Mouse (Mus musculus) midbrain, embryonic 16.5 days (tissue): Measurements from ENCODE around the gene Dusp6. TPM values are rescaled to one million over a fixed set of nuclear protein-coding genes. Genes with fewer than 3 reads are reported as not detected.

ENCODE experiments used
- ATAC-seq: fragments of 200-750 bp; cut with Nextera tagmentation; 2 replicates; pipeline ENCODE4 v1.8.0; 2017; ENCODE audit warnings: moderate TSS enrichment
- H3K27ac ChIP-seq: fragments of 300-500 bp; sonication (generic); 2 replicates; pipeline ENCODE4 v1.5.1; 2014; ENCODE audit warnings: mild to moderate bottlenecking, low read length, mixed read lengths
- H3K27me3 ChIP-seq: fragments of 300-500 bp; sonication (generic); 2 replicates; pipeline ENCODE4 v1.6.1; 2014; ENCODE audit warnings: low read depth, low read length, mixed read lengths; ENCODE audit not compliant: control insufficient read depth, insufficient read depth
- H3K36me3 ChIP-seq: fragments of 300-500 bp; sonication (generic); 2 replicates; pipeline ENCODE4 v1.6.1; 2014; ENCODE audit warnings: mild to moderate bottlenecking, low read length, moderate library complexity, mixed read lengths; ENCODE audit not compliant: control insufficient read depth, insufficient read depth
- H3K4me1 ChIP-seq: fragments of 300-500 bp; sonication (generic); 2 replicates; pipeline ENCODE4 v1.6.1; 2014; ENCODE audit warnings: mild to moderate bottlenecking, low read length, mixed read lengths; ENCODE audit not compliant: control insufficient read depth, insufficient read depth
- H3K4me2 ChIP-seq: fragments of 300-500 bp; sonication (generic); 2 replicates; pipeline ENCODE4 v1.6.1; 2014; ENCODE audit warnings: mild to moderate bottlenecking, low read length, mixed read lengths
- H3K4me3 ChIP-seq: fragments of 300-500 bp; sonication (generic); 2 replicates; pipeline ENCODE4 v1.5.1; 2014; ENCODE audit warnings: low read depth, mild to moderate bottlenecking, low read length, moderate library complexity, mixed read lengths
- H3K9ac ChIP-seq: fragments of 300-500 bp; sonication (generic); 2 replicates; pipeline ENCODE4 v1.6.1; 2014; ENCODE audit warnings: low read depth, low read length, mixed read lengths
- H3K9me3 ChIP-seq: fragments of 300-500 bp; sonication (generic); replicated peaks from 2 replicates; pipeline ENCODE4 v1.6.1; 2014; ENCODE audit warnings: mild to moderate bottlenecking, low read length, mixed read lengths; ENCODE audit not compliant: control insufficient read depth, poor library complexity, severe bottlenecking
- WGBS: fragments of 180-500 bp; shearing (Covaris S2); extraction: QIAGEN DNeasy Blood & Tissue Kit; methylation state at CpG from one replicate; pipeline ENCODE4 v1.1.7; 2014; 5-methylcytosine and 5-hydroxymethylcytosine counted together
- polyA plus RNA-seq: library from polyadenylated mRNA; unstranded; fragments of >200 nt; fragmentation: Nextera tagmentation; extraction: Ambion mirVana; gene quantifications from 2 replicates; pipeline ENCODE4 v1.2.1, GENCODE M21; 2015

Gene Dusp6
- polyA plus RNA-seq, 1 experiment from 2014 or later: 28.7 TPM

- Histone ChIP-seq H3K9ac (no peak overlapping the region), H3K4me1 (peaks cover 14% of the 10 kb centered on the region), H3K27me3 (no peaks in the 10 kb centered on the region), H3K9me3 (no peaks in the 10 kb centered on the region), H3K4me2 (peak overlapping the region; percentile 38), H3K4me3 (no peak overlapping the region), H3K27ac (no peak overlapping the region), H3K36me3 (no peaks in the 10 kb centered on the region)
- 14% methylated on average over 16 of the region's 16 CpGs for WGBS
- ATAC-seq: 0 out of 2 replicates have a peak, but pooled peaks have one; percentile 39
Measured at GRCm38 (mm10) chr10:99229031-99229684, 33.9 kb upstream of the Dusp6 start.

GRCm38 (mm10) chr10:99232518-99233227 lies 30.4 kb upstream of the Dusp6 start:
- H3K27me3 ChIP-seq: no peaks in the 10 kb centered on the region

DNA sequence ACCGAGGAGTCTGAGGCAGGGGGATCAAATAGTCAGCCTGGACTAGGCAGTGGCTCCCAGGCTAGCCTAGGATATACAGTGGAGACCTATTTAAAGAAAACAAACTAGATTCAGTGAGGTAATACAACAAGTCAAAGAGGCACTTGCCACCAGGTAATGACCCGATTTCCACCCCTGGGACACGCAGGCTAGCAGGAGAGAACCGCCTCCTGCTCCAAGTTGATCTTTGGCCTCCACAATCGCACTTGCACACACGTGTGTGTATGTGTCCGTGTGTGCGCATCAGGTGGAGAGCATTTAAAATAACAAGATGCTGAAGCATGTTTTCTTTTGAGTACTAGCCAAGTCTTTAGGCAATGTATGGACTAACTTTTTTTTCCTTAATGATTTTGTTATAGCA lies 28.7 kb upstream of the Dusp6 start:
- Histone ChIP-seq H3K36me3 (no peaks in the 10 kb centered on the region), H3K27me3 (no peaks in the 10 kb centered on the region), H3K4me2 (no peak overlapping the region), H3K27ac (no peak overlapping the region), H3K9me3 (no peaks in the 10 kb centered on the region), H3K9ac (no peak overlapping the region), H3K4me3 (no peak overlapping the region), H3K4me1 (no peaks in the 10 kb centered on the region)
- WGBS: 94% methylated on average over 8 of the region's 8 CpGs
- no peak for ATAC-seq

More at GRCm38 (mm10) chr10:99232518-99233227, 30.4 kb upstream of the Dusp6 start:
- no peaks in the 10 kb centered on the region for H3K36me3 ChIP-seq
- 84% methylated on average over 7 of the region's 7 CpGs for WGBS
- H3K9me3 ChIP-seq: no peaks in the 10 kb centered on the region
- no peak overlapping the region for H3K9ac ChIP-seq
- no peak for ATAC-seq
- no peak overlapping the region for H3K4me2 ChIP-seq
- no peak overlapping the region for H3K27ac ChIP-seq
- no peak overlapping the region for H3K4me3 ChIP-seq
- peaks cover 13% of the 10 kb centered on the region for H3K4me1 ChIP-seq

GRCm38 (mm10) chr10:99235081-99235480 lies 27.9 kb upstream of the Dusp6 start:
- ATAC-seq: no peak
- H3K4me3 ChIP-seq: no peak overlapping the region
- no peaks in the 10 kb centered on the region for H3K4me1 ChIP-seq
- no peaks in the 10 kb centered on the region for H3K36me3 ChIP-seq
- H3K4me2 ChIP-seq: no peak overlapping the region
- H3K27ac ChIP-seq: no peak overlapping the region
- WGBS: 89% methylated on average over 9 of the region's 9 CpGs
- H3K9ac ChIP-seq: no peak overlapping the region
- H3K9me3 ChIP-seq: no peaks in the 10 kb centered on the region
- no peaks in the 10 kb centered on the region for H3K27me3 ChIP-seq

- Histone ChIP-seq H3K27ac (no peak overlapping the region), H3K27me3 (no peaks in the 10 kb centered on the region), H3K36me3 (no peaks in the 10 kb centered on the region), H3K9me3 (no peaks in the 10 kb centered on the region), H3K9ac (no peak overlapping the region), H3K4me2 (no peak overlapping the region), H3K4me3 (no peak overlapping the region), H3K4me1 (no peaks in the 10 kb centered on the region)
- ATAC-seq: no peak
- 88% methylated on average over 11 of the region's 11 CpGs for WGBS
Measured at GRCm38 (mm10) chr10:99237205-99237832, 25.7 kb upstream of the Dusp6 start.

- no peak for ATAC-seq
Measured at GRCm38 (mm10) chr10:99238537-99238936, 24.5 kb upstream of the Dusp6 start.

DNA sequence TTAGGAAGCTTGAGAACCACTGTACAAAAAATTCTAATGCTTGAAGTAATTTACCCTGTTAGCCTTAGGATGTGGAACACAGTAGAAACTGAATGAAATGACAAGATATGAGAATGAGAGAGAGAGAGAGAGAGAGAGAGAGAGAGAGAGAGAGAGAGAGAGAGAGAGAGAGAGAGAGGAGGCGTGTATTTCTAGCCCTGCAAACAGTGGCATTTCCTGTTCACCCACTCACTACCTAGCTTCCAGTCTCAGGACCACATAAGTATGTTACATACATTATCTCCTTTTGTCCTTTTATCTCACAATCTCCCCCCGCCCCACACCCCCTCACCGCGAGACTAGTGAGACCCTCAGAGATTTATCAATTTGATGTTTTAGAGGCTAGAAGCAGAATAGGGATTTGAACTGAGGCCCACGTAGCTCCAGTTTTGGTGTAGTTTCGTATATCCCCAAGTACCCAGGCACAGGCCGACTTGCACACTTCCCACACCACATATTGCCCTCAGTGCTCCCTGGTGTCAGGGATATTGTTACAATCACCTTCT lies 21.7 kb upstream of the Dusp6 start:
- no peak overlapping the region for H3K4me2 ChIP-seq
- WGBS: 94% methylated on average over 7 of the region's 7 CpGs
- no peaks in the 10 kb centered on the region for H3K4me1 ChIP-seq
- no peaks in the 10 kb centered on the region for H3K36me3 ChIP-seq
- no peaks in the 10 kb centered on the region for H3K9me3 ChIP-seq
- no peaks in the 10 kb centered on the region for H3K27me3 ChIP-seq
- no peak overlapping the region for H3K9ac ChIP-seq
- H3K27ac ChIP-seq: no peak overlapping the region
- ATAC-seq: no peak
- no peak overlapping the region for H3K4me3 ChIP-seq

More at GRCm38 (mm10) chr10:99238537-99238936, 24.5 kb upstream of the Dusp6 start:
- no peaks in the 10 kb centered on the region for H3K36me3 ChIP-seq
- H3K4me2 ChIP-seq: no peak overlapping the region
- no peak overlapping the region for H3K9ac ChIP-seq
- WGBS: 58% methylated on average over 11 of the region's 11 CpGs
- H3K9me3 ChIP-seq: no peaks in the 10 kb centered on the region
- H3K4me1 ChIP-seq: no peaks in the 10 kb centered on the region
- H3K4me3 ChIP-seq: no peak overlapping the region
- H3K27ac ChIP-seq: no peak overlapping the region
- no peaks in the 10 kb centered on the region for H3K27me3 ChIP-seq

DNA sequence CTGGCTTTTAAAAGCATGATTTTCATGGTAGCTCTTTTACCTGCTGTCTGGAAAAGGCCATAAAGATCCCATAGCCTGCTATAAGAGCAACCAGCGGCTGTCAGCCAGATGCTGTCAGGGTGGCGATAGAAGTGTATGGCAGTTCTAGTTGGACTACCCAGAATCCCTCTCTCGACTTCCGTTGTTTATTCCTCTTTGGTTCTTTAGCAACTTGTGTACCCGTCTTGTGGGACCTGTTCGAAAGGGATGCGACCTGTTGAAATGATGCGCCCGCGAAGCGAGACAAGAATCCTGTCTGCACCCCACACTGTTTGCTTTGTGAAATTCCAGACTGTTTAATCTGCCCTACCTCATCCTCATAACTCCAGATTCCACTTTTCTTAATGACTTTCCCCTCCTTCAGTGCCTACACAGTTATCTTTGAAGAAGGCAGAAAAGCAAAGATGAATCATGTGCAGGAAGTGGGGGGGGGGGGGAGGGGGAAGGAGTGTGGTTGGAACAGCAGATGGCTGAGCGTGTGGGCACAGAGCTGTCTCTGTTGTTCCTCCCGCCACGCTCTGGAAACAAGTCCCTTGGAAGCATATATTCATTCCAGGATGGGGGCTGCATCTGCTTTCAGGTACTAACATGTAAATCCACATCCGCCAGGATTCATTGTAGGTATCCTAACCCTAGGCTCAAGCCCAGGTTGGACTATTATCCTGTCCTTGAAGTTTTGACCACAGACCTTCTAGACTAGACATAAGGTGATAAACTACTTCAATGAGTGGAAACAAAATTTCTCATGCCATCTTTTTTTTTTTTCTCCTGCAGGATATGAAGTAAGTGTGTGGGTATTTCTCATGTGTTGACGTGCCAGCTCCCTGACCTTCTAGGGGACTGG lies 21.0 kb upstream of the Dusp6 start:
- no peaks in the 10 kb centered on the region for H3K27me3 ChIP-seq
- H3K4me2 ChIP-seq: no peak overlapping the region
- H3K36me3 ChIP-seq: no peaks in the 10 kb centered on the region
- H3K9ac ChIP-seq: no peak overlapping the region
- no peaks in the 10 kb centered on the region for H3K4me1 ChIP-seq
- no peaks in the 10 kb centered on the region for H3K9me3 ChIP-seq
- H3K27ac ChIP-seq: no peak overlapping the region
- ATAC-seq: no peak
- H3K4me3 ChIP-seq: no peak overlapping the region
- 83% methylated on average over 16 of the region's 16 CpGs for WGBS
